Mouse (Mus musculus) embryonic facial prominence, embryonic 14.5 days (tissue): ENCODE measurements around the gene Eapp. TPM values are rescaled to one million over a fixed set of nuclear protein-coding genes. Genes with fewer than 3 reads are reported as not detected.

Experiments used
- ATAC-seq: fragments of 200-750 bp; cut with Nextera tagmentation; 2 replicates; pipeline ENCODE4 v1.8.0; 2017; ENCODE audit warnings: low read depth, moderate number of reproducible peaks, moderate TSS enrichment
- DNase-seq: peaks from one replicate; pipeline ENCODE4 v3.0.0-alpha.2; 2015; ENCODE audit warnings: low spot score
- H3K27ac ChIP-seq: fragments of 300-500 bp; sonication (generic); replicated peaks from 2 replicates; pipeline ENCODE4 v1.5.1; 2014; ENCODE audit warnings: low read depth, mild to moderate bottlenecking, low read length, moderate library complexity
- H3K27me3 ChIP-seq: fragments of 300-500 bp; sonication (generic); replicated peaks from 2 replicates; pipeline ENCODE4 v1.6.1; 2014; ENCODE audit warnings: low read length; ENCODE audit not compliant: control insufficient read depth, insufficient read depth
- H3K36me3 ChIP-seq: fragments of 300-500 bp; sonication (generic); 2 replicates; pipeline ENCODE4 v1.6.1; 2014; ENCODE audit warnings: low read length, mixed read lengths; ENCODE audit not compliant: control insufficient read depth, insufficient read depth
- H3K4me1 ChIP-seq: fragments of 300-500 bp; sonication (generic); 2 replicates; pipeline ENCODE4 v1.6.1; 2014; ENCODE audit warnings: antibody characterized with exemption, low read length; ENCODE audit not compliant: control insufficient read depth, insufficient read depth
- H3K4me2 ChIP-seq: fragments of 300-500 bp; sonication (generic); 2 replicates; pipeline ENCODE4 v1.6.1; 2014; ENCODE audit warnings: low read depth, mild to moderate bottlenecking, low read length, moderate library complexity, mixed read lengths
- H3K4me3 ChIP-seq: fragments of 300-500 bp; sonication (generic); 2 replicates; pipeline ENCODE4 v1.5.1; 2014; ENCODE audit warnings: low read depth, mild to moderate bottlenecking, low read length
- H3K9ac ChIP-seq: fragments of 300-500 bp; sonication (generic); 2 replicates; pipeline ENCODE4 v1.6.1; 2014; ENCODE audit warnings: low read depth, mild to moderate bottlenecking, low read length, moderate library complexity, mixed read lengths
- H3K9me3 ChIP-seq: fragments of 300-500 bp; sonication (generic); 2 replicates; pipeline ENCODE4 v1.6.1; 2016; ENCODE audit warnings: low read length; ENCODE audit not compliant: control insufficient read depth
- WGBS: fragments of 180-500 bp; shearing (Covaris S2); extraction: QIAGEN DNeasy Blood & Tissue Kit; methylation state at CpG from one replicate; pipeline ENCODE4 v1.1.7; 2014; 5-methylcytosine and 5-hydroxymethylcytosine counted together
- polyA plus RNA-seq: library from polyadenylated mRNA; unstranded; fragments of >200 nt; fragmentation: Nextera tagmentation; extraction: Ambion mirVana; gene quantifications from 2 replicates; pipeline ENCODE4 v1.2.1, GENCODE M21; 2014

The Eapp gene
- polyA plus RNA-seq, 1 experiment from 2014 or later: 59.0 TPM

DNA sequence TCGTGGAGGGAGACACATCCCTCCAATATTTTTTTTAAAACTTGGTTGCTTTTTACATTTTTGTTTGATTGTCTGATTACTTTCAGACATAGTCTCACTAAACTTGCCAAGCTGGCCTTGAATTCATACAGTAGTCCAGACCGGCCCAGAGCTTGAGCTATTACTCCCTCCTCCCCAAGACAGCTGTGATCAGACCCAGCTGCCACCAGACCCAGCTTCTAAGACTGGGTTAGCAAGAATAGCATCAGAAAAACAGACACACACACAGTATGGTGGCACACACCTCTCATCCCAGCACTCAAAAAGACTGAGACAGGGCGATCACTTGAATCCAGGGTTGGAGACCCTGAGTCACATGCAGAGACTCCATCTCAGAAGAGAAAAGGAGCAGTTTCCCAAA is 35.8 kb downstream of the Eapp start:
- WGBS: 70% methylated on average over 3 of the region's 3 CpGs
- Histone ChIP-seq H3K9me3 (no peaks in the 10 kb centered on the region), H3K27me3 (no peaks in the 10 kb centered on the region), H3K36me3 (no peaks in the 10 kb centered on the region), H3K4me1 (peaks cover 11% of the 10 kb centered on the region), H3K4me3 (no peak overlapping the region), H3K9ac (no peak overlapping the region), H3K27ac (no peak overlapping the region), H3K4me2 (no peak overlapping the region)
- ATAC-seq (no peak), DNase-seq (no peak)

DNA sequence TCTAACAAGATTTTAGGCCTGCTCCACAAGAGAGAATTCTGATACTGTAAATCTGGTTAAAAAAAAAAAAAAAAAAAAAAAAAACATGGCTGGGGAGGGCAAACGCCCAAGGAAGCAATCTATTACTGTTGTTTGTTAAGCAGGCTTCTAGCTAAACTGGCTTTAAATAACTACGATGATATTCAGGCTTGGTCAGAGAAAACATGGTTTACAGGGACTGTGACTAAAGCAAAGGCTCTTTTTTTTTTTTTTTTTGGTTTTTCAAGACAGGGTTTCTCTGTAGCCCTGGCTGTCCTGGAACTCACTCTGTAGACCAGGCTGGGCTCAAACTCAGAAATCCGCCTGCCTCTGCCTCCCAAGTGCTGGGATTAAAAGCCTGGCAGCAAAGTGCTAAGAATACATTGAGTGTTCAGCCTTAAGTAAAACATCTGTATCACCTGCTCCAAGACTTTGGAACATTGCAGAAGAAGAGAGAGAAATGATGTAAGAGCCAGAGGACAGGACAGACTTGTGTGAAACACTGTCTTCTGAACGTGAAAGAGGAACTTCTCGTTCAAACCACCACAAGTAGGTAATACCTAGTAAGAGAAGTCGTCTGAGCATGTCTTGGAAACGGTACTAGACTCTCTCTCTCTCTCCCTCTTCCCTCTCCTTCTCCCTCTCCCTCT is 37.1 kb downstream of the Eapp start:
- H3K27ac ChIP-seq: no peak overlapping the region
- ATAC-seq (no peak), DNase-seq (no peak)
- H3K9ac ChIP-seq: no peak overlapping the region
- no peaks in the 10 kb centered on the region for H3K9me3 ChIP-seq
- WGBS: 69% methylated on average over 7 of the region's 7 CpGs
- peaks cover 20% of the 10 kb centered on the region for H3K4me1 ChIP-seq
- H3K36me3 ChIP-seq: no peaks in the 10 kb centered on the region
- no peak overlapping the region for H3K4me3 ChIP-seq
- H3K4me2 ChIP-seq: no peak overlapping the region
- H3K27me3 ChIP-seq: no peaks in the 10 kb centered on the region

DNA sequence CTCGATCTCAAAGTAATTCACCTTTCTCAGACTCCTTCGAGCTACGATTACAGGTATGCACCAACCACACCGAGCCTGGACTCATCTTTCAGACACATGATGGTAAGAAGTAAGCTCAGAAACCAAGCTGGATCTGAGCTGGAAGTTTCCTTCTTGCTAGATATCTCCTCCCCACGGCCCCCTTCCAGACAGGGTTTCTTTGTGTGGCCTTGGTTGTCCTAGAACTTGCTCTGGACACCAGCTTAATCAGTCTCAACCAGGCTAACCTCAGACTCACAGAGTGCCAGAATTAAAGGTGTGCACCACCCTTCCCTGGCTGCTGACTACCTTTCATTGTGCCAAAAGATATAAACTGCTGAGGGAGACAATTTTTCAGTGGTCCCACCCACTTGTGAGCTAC is 37.7 kb downstream of the Eapp start:
- H3K36me3 ChIP-seq: no peaks in the 10 kb centered on the region
- H3K9me3 ChIP-seq: no peaks in the 10 kb centered on the region
- H3K4me1 ChIP-seq: peaks cover 20% of the 10 kb centered on the region
- no peaks in the 10 kb centered on the region for H3K27me3 ChIP-seq
- H3K4me2 ChIP-seq: no peak overlapping the region
- no peak for DNase-seq
- no peak overlapping the region for H3K9ac ChIP-seq
- no peak overlapping the region for H3K4me3 ChIP-seq
- ATAC-seq: no peak
- WGBS: 97% methylated on average over 5 of the region's 5 CpGs
- no peak overlapping the region for H3K27ac ChIP-seq

DNA sequence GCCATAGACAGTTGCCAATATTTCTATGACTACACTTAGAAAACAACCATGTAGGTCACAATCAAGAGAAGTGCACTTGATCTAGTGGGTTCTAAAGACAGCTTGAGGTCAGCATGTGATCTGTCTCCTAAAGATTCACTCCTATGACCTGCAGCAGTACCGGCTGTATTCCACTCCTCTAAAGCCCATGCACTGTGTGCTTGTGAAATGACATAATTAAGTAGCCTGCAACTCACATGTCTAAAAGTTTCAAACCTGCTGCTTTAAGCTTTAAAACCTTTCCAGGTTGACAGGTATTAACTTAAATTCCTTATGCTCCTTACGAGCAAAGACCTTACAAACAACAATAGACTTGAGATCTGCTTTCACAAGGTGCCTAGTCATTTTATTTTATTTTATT is 38.5 kb downstream of the Eapp start:
- Histone ChIP-seq H3K9me3 (no peaks in the 10 kb centered on the region), H3K9ac (peak overlapping the region; percentile 85), H3K27ac (no peak overlapping the region), H3K4me3 (peak overlapping the region; percentile 74), H3K36me3 (no peaks in the 10 kb centered on the region), H3K27me3 (no peaks in the 10 kb centered on the region), H3K4me1 (peaks cover 20% of the 10 kb centered on the region), H3K4me2 (peak overlapping the region; percentile 67)
- 45% methylated on average over 2 of the region's 2 CpGs for WGBS
- DNase-seq: no peak
- no peak for ATAC-seq

DNA sequence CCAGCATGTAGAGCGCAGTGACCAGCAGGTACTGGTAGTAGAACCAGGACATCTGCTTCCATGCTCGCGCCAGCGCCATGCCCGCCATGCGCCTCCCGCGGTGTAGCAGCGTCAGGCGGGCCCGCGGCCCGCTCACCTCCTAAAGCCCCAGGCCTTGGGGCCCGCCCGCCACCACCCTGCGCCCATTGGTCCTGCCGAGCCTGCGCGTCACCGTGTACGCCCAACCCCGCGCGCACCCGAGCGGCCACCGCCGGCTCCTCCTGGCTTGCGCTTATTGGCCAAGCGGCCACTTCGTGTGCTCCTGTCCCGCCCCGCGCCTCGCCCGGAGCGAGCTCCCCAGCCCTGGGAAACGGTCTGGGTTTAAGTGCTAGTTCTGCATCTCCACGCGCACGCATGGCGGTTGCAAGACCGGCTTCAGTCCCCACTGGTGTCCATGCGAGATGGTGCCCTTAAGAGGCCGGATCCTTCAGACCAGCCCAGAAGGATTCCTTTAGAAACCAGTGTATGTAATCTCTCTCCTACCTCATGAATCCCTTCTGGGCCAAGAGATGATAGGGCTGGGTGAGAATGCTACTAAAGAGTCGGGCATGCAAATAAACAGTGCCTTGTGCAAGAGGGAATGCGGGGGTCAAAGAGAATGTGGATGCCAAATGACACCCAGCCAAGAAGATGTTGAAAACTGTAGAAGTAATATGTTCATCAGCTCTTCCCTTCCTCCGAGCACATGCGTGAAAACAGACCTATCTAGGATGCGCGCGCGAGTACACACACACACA is 39.1 kb downstream of the Eapp start, which contains the start of gene Sptssa:
Gene Sptssa, minus strand, starts transcription at position 178 of the 776 bp plus-strand sequence.
- DNase-seq (peak; percentile 98), ATAC-seq (peak; percentile 100)
- Histone ChIP-seq H3K27ac (peak within 1 kb of the TSS; percentile 90), H3K27me3 (no peaks in the 10 kb centered on the region), H3K4me2 (peak within 1 kb of the TSS; percentile 67), H3K9ac (peak within 1 kb of the TSS; percentile 85), H3K4me3 (peak within 1 kb of the TSS; percentile 74), H3K36me3 (no peaks in the 10 kb centered on the region), H3K4me1 (peaks cover 20% of the 10 kb centered on the region), H3K9me3 (no peaks in the 10 kb centered on the region)
- whole genome bisulfite sequencing: 15% methylated on average over 30 of the region's 53 CpGs

DNA sequence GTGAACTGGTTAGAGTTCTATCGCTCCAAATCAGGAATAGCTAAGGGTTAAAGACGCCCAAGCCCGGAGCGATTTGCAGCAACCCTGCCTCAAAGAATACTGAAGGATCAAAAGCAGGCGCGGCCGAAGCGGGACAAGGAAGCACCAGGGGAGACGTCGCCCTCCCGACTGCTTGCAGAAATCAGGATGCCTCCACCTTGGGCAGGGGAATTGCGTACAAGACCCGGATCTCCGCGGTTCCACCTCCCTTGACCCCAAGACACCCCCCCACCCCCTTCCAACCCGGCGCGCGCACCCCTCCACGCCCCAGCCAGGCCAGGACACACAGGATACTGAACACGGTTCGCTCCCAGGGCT is 39.7 kb downstream of the Eapp start:
- Histone ChIP-seq H3K9me3 (no peaks in the 10 kb centered on the region), H3K36me3 (no peaks in the 10 kb centered on the region), H3K9ac (peak overlapping the region; percentile 85), H3K27ac (peak overlapping the region; percentile 90), H3K27me3 (no peaks in the 10 kb centered on the region), H3K4me2 (peak overlapping the region; percentile 67), H3K4me3 (peak overlapping the region; percentile 74), H3K4me1 (peaks cover 20% of the 10 kb centered on the region)
- ATAC-seq (peak; percentile 38), DNase-seq (peak; percentile 67)
- under 1% methylated on average over 21 of the region's 22 CpGs for WGBS

DNA sequence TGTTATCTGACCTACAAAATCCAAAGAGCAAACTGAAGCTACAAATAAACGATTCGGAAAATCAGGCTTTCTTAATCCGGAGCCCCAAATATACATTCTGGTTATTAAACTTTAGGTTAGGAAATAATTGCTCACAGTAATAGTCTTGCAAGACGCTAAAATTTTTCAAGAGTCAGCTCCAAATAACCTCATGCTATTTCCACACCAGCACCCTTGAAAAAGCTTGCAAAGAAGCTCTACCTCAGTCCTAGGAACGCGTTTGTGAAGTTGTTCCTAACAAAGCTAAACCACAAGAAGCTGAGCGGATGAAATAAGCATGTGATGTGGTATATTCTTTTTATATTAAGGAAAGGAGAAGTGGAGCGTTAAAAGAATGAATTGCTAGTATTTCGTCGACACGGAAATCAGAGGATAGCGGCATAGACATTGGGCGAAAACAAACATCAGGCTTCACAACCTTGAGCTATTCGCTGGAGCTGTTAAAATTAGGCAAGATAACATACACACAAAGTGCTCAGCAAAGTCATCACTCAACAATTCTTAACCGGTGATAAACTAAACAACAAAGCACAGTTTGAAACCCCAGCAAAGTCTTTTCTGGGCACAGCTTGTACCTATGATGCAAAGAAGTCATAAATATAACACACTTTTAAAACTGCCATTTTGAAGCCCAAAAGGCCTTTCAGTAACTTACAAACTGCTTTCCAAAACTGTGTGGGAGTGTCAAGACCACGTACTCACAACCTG is 40.2 kb downstream of the Eapp start:
- H3K4me2 ChIP-seq: peak overlapping the region; percentile 67
- 15% methylated on average over 16 of the region's 16 CpGs for WGBS
- H3K36me3 ChIP-seq: 0 out of 2 replicates have a peak, but pooled peaks cover 4% of the 10 kb centered on the region
- DNase-seq (peak; percentile 12), ATAC-seq (no peak)
- H3K4me1 ChIP-seq: peaks cover 20% of the 10 kb centered on the region
- peak overlapping the region; percentile 90 for H3K27ac ChIP-seq
- H3K4me3 ChIP-seq: peak overlapping the region; percentile 74
- peak overlapping the region; percentile 85 for H3K9ac ChIP-seq
- H3K9me3 ChIP-seq: no peaks in the 10 kb centered on the region
- H3K27me3 ChIP-seq: no peaks in the 10 kb centered on the region

DNA sequence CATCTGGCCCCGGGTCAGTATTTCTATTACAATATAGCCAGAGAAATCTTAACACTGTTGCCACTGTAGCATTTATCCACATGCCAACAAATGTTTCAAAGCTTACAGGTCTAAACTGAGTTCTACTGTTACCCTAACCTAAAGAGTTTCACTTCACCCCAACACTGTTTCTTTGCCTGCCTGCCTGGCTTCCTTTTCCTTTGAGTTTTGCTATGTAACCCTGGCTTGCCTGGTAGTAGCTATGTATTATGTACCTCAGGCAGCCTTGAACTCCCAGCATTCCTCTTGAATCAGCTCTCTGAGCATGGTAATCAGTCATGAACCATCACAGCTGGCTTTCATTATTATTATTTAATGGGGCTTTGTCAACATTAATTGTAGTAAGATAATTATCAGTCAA is 41.0 kb downstream of the Eapp start:
- Histone ChIP-seq H3K36me3 (0 out of 2 replicates have a peak, but pooled peaks cover 8% of the 10 kb centered on the region), H3K4me3 (peak overlapping the region; percentile 74), H3K27me3 (no peaks in the 10 kb centered on the region), H3K4me2 (peak overlapping the region; percentile 67), H3K27ac (no peak overlapping the region), H3K9ac (no peak overlapping the region), H3K4me1 (peaks cover 20% of the 10 kb centered on the region), H3K9me3 (no peaks in the 10 kb centered on the region)
- ATAC-seq: no peak
- DNase-seq: no peak
- 67% methylated on average over 1 of the region's 1 CpGs for WGBS
